Mouse (Mus musculus) gastrocnemius, postnatal 14 days (tissue): ENCODE data around the gene Ccdc162. TPM values are rescaled to one million over a fixed set of nuclear protein-coding genes. Genes with fewer than 3 reads are reported as not detected.

Experiments
- DNase-seq: peaks from one replicate; pipeline ENCODE4 v3.0.0; 2021; ENCODE audit warnings: mixed read lengths
- intact Hi-C: fragments of 180-260 bp; cut with DNase I; formaldehyde crosslinking; loops from one replicate; pipeline ENCODE4 v1.15.1; 2025; ENCODE audit warnings: low total_unique reads
- long read RNA-seq, 2 experiments: library from polyadenylated mRNA; stranded (forward); transcript quantifications; one replicate each; pipeline ENCODE4 v2.0.0; 2021
- total RNA-seq, 2 experiments: library from RNA; stranded (reverse); gene quantifications; 2 replicates each; pipeline ENCODE4 v1.2.3; 2021

The Ccdc162 gene
- under 1 TPM; 0.64 to 0.66 TPM for total RNA-seq
- long read RNA-seq, experiment 1 = 0 reads
- long read RNA-seq, experiment 2 = 0 reads

DNA sequence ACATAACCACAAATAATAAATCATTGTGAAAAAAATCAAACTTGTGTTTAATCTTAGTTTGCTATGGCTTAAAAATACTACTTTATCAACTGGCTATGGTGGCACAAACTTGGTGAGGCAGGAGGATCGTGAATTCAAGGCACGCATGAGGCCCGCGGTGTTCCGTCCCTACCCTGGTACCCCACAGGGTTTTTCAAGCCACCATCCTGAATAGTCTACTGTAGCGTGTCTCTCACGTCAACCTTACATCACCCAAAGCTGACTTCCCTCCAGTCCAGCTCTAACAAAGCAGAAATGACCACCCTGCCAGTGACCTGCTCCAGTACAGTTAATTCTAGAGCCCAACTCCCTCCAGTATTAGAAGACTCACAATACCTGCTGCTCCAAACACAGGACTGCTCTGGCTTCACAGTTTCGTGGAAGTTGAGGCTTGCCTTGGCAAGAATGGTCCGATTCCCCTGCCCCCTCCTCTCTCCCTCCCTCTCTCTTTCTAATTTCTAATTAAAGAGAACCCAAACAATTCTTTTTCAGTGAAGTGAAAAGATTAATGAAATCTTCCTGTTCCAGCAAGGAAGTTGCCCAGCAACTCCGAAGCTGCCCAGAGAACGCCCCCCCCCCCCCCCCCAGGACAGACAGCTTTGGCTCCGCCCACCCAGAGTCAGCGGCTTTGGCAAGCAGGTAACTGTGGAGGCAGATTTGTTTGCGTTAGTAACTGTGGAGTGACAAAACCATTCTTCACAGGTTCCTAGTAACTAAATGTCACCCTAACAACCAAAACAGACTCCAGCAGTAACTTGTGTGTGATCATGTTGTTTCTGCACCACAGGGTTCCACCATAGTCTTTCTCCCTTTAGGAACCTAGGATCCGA lies at the start of gene Ccdc162:
TSS of gene Ccdc162 (minus strand) at position 606 of the 869 bp plus-strand sequence.
- intact Hi-C loops = no loop called here
- DNase-seq = no peak

DNA sequence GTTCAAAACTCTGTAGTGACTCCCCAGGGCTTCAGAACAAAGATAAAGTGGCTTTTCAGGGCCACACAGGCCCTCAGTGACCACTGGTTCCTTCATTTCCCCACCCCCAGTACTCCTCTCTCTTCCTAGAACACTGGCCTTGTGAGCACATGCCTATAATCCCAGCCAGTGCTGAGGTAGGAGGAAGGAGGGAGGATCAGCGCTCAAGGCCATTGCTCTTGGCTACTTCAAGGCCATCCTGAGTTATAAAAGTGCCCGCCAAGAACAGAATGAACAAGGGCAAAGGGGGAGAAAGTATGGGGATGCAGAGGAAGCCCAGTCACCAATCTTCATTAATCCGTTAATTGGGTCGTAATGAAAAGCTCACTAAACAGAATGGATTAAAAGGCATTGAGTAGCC lies 49.2 kb upstream of the Ccdc162 start:
- DNase-seq = no peak
- intact Hi-C loops = no loop called here

DNA sequence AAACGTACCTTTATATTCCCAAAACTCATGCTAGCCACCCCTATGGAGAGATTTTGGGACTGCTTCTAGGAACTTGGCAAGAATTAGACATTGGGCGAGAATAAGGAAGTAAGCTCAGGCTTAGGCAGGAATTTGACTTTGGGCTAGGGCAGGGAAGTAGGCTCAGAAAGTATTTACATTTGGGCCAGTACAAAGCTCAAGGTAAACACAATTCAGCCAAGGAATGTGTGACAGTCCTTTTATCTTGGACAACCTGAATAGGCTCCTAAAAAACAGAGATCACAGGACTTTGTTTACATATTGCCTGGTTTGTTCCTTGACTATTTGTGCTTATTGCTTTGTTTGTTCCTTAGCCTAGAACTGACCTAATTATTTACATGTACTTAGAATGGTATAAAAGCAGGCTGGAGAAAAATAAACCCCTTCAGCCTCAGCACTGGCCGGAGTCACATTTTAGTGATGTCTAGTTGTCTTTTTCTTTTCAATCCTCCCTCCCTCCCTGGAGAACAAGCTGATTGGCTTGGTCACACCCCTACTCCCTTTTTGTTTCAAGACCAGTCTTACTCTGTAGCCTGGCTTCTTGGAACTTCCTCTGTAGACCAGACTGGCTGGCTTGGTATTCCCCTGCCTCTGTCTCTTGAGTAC lies 47.4 kb upstream of the Ccdc162 start:
- intact Hi-C loops = no loop called here
- DNase-seq = no peak

DNA sequence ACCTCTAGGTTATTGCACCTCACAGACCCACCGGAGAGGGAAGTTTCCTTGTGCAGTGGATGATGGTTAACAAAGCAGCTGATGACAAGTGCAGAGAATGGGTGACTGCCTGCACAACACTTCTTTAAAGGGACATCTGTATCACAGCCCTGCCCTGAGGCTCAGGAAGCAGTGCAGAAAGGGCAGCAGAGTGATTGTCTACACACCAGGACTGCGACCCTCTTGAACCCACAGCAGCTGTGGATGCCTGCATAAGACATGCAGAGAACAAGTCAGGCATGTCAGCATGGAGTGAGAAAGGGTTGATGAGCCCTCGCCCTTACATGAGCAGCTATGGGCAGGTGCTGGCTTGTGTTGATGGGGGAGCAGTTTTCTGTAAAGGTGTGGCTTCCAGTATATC lies 44.4 kb upstream of the Ccdc162 start:
- intact Hi-C loops = no loop called here
- no peak for DNase-seq

DNA sequence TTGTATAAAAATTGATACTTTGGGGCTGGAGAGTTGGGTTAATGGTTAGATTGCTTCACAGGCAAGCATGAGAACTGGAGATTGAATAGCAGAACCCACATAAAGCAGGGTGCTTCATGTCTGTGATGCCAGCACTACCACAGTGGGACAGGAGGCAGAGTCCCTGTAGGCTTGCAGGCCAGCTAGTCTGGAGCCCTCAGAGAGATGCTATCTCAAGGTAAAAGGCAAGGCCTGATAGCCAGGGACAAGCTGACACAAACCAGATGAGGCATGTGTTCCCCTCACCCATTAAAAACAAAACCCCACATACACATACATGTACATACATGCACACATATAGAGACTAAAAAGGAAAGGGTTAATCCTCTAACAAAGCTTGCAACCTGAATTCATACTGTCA lies 41.6 kb upstream of the Ccdc162 start:
- DNase-seq = no peak
- intact Hi-C loops = no loop called here

DNA sequence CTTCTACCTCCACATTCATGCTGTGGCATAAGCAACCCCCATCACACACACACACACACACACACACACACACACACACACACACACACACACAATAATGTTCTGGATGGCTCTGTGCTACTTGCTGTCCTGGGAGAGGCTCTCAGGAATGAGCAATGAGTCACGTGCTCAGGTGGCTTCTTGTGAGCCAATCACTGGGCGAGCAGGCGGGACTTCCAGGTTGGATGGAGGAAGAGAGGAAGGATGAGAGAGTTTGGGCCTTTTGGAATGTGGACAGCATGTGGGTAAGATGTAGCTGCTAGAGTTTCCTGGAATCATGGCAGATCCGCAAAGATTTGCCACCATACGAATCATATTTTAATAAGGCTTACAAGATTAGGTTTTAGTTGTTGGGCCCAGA lies 40.8 kb upstream of the Ccdc162 start:
- intact Hi-C loops = no loop called here
- DNase-seq = no peak

DNA sequence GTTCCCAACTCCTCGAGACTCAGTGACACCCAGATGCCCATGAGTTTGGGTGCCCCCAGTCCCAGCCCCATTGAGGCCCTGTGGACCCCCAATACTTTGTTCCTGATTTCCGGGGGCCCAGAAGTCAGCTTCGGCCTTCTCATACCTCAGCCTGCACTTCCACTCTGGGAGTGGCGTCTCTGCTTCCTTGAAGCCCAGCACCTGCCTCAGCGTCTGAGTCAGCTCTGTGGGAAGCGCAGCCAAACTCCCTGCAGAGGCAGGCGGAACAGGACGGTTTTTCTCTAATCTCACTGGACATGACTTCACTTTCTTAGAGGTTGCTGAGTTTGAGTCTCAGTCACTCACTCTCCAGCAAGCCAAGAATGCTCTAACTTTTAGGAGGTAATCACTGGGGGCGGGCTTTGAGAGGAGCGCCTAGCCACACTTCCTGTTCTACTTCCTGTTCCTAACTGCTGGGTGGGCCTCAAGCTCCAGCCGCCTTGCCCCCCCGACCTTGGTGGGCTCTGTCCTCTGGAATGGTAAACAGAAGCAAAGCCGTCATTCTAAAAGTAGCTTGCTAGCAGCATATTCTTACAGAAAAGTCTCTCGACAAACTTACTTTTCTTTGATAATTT lies 35.5 kb upstream of the Ccdc162 start:
- DNase-seq = no peak
- intact Hi-C loops = no loop called here

DNA sequence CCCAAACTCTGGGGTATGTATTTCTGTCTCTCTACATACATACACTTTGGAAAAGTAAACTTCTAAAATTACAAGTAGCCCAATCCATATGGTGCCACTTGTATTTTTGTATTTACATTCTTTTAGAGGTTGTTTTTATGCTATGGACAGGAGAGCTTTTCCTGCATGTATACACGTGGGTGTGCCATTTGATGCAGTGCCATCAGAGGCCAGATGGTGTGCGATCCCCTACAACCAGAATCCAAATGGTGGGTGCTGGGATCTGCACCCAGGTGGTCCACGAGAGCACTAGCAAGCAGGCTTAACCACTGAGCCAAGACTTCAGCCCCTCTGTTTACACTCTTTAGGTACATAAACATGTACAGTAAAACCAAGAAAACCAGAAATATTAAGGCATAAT lies 32.9 kb upstream of the Ccdc162 start:
- intact Hi-C loops = no loop called here
- DNase-seq = no peak

DNA sequence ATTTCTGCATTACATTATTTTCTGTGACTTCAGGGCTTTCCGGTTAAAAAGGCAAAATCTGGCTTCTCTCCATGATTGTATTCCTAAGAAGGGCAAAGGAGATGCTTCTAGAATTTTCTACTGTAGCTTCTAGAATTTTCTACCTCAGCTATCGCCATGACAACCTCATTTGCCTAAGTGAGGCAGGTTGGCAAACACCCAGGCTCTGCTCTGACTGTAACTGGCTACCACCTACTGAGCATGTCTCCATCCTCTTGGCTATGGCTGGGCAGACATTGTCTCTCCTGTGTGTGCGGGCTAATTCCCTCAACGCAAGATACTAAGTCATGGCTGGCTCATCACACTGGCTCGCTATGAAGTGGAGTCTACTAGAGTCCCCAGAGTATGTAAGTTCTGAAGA lies 30.1 kb upstream of the Ccdc162 start:
- intact Hi-C loops = no loop called here
- no peak for DNase-seq

DNA sequence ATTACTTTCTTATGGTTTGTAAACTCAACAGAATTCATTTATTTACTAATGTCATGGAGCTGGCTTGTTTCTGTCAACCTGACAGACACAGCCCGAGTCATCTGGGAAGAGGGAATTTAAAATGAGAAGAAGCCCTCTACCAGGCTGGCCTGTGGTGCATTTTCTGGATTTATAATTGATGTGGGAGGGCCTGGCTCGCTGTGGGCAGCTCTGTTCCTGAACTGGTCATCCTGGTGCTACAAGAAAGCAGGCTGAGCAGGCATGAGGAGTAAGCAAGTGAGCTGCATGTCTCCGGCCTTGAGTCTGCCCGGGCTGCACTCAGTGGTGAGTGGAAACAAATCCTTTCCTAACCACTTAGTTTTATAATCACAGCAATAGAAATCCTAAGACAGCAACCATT lies 27.6 kb upstream of the Ccdc162 start:
- DNase-seq = no peak
- intact Hi-C loops = no loop called here

DNA sequence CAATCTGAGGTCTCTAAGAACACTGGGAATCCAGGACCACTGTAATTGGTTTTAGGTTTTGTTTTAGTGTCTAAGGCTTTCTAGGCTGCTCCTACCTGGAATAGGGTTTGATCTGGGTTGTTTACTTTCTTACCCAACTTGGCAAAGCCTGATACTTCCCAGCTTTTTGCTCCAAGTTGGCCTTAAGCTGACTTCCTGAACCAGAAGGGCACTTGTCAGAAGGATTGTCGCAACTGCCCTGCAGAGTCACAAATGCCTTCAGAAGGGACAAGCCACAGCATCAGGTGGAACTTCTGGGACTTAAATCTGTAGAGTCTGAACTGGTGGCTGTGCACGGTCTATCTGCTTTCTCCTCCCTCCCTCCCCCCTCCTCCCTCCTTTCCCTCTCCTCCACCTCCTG lies 23.8 kb upstream of the Ccdc162 start:
- intact Hi-C loops = no loop called here
- no peak for DNase-seq

DNA sequence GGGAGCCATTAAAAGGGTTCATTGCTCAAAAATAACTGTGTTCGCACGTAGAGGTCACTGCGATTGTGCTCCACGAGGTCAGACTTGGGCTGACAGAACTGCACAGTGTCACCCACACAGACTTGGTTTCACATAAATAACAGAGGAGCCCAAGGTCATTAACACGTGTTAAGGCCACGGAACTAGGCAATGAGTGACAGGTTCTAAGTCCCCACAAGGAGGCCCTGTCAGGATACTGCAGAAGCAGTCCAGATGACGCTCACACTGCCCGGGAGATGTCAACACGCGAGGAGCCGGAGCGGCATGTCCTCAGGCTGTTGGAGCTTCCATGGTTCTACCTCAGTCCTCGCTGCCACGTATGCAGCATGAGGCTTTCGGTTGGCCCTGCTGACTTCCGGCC lies 20.8 kb upstream of the Ccdc162 start:
- intact Hi-C loops = no loop called here
- DNase-seq = no peak

DNA sequence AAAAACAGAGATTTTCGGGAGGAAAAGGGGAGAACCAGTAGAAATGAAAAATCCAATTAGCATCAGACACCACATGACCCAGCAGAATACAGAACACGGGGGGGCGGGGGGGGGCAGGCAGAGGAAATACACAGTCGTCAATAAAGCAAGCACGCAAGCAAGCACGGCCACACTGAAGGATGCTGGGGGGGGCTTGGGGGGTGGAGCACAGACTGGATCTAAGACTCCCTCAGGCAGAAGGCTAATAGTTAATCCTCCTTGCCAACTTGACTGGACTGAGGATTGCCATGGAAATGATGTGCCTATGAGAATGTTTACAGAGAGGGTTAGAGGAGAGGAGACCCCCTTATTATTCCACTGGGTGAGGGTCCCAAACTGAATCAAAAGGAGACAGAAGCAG lies 19.0 kb upstream of the Ccdc162 start:
- intact Hi-C loops = no loop called here

DNA sequence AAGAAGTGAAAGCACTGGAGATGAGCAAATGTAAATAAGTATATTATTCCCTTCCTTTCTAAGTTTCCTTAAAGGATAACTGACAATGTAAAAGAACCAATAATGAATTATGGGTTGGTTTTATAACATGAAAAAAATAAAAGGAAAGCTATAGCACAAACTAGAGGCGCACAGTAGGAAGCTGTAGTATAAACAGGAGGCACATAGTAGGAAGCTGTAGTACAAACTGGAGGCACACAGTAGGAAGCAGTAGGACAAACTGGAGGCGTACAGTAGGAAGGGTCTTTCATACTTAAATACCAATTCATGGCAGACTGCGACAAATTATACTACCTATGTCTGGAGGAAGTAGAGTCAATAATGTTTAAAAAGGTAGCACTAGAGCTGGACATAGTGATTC lies 16.8 kb upstream of the Ccdc162 start:
- no peak for DNase-seq
- intact Hi-C loops = no loop called here

More for the DNA sequence above, 19.0 kb upstream of the Ccdc162 start:
- no peak for DNase-seq

DNA sequence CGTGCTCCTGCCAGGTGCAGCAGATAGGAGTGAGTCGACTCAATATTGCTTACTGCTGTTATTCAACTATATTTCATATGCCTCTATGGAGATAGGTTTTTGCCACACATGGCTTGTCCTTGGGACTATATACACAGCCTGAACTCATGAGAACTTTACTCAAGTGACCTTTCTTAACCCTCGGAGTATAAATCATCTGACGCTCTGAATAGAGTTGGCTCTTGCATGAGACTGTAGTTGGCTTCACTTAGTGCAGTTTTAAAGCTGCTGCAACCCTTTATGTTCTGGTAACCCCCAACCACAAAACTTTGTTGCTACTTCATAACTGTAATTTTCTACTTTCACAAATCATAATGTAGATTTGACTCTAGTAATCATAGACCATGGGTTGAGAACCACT lies 15.5 kb upstream of the Ccdc162 start:
- no peak for DNase-seq
- intact Hi-C loops = no loop called here

DNA sequence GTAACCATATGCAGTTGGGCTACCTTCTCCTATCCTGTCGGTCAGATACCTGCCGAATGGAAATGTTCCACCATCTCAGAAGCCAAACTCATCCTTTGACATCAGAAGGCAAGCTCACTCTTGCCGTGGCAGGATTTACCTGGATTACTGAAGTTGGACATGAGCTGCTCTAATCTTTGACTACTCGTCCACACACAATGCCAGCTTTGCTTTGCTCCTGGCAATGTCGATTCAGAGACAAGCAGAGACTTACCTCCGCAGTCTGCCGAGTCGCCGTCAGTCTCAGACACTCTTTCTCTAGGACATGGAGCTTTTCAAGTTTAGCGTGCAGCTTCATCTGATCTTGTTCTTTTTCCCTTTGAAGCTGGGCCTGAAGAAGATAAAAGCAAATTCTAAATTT lies 14.3 kb upstream of the Ccdc162 start:
- DNase-seq = no peak
- intact Hi-C loops = no loop called here

DNA sequence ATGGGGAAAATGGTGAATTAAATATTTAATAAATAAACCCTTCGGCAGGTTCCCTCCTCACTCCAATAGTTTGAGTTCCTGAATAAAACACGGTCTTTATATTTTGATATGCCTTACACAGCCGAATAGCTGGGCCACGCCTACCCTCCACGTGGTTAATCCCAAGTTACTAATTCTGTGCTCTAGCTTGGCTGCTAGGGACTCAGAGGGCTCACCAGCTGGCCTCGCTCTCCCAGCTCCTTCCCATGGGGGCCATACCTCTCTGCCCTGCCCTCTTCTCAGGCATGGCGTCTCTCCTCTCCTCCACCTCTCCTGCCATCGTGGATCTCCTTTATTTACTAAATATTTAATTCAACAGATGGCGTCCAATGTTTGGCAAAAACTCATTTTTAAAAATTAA lies 9.8 kb upstream of the Ccdc162 start:
- no peak for DNase-seq
- intact Hi-C loops = no loop called here

DNA sequence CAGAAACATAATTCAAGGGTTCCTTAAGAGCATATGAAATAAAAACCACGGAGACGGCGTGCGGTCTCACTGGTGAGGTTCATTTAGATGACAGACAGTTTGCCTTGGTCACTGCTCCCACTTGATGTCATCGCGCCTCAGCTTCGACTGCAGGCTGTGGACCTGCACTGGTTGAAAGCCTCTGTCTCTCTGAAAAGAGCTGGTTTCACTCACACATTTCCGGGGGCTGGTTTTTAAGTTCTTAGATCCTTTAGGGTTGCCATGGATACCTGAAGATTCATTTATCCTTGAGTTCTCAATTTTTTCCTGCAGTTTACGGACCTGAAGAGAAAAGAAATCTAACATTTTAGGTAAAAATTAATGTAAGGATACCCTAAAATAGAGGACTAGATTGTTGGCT lies 3.2 kb upstream of the Ccdc162 start:
- DNase-seq = no peak
- intact Hi-C loops = no loop called here

DNA sequence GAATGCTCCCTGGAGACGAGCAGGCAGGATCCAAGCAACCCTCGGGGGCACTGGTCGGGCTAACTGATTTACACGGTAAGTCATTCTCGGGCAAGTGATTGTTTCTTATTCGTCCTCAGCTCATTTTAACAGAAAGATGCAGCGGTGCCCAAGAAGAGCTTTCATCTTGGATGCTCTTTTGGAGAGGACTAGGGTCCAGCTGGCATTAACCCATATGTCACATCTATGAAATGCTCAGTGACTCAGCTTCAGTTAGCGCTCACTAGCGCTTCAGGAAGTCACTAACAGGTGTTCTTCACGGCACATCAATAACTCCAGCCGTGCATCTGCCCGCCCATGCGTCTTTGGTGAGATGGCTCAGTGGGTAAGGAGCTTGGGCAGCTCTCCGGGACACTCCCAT lies 877 bp downstream of the Ccdc162 start:
- intact Hi-C loops = no loop called here
- DNase-seq = no peak

DNA sequence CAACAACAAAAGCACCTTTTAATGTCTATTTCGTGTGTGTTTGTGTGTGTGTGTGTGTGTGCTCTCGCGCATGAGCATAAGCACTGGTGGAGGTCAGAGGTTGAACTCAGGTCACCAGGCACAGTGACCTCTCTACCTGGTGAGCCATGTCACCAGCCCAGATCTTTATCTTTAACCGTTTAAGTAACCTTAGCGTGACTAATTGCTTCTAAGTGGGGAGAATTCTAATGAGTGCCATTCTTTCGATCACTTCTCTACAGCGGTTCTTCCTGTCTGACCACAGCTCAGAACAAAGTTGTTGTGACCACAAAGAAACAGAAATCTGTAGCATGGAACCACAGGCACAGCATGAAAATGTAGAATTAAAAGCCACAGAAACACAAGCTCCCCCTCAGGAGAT lies 5.0 kb downstream of the Ccdc162 start:
- no peak for DNase-seq

DNA sequence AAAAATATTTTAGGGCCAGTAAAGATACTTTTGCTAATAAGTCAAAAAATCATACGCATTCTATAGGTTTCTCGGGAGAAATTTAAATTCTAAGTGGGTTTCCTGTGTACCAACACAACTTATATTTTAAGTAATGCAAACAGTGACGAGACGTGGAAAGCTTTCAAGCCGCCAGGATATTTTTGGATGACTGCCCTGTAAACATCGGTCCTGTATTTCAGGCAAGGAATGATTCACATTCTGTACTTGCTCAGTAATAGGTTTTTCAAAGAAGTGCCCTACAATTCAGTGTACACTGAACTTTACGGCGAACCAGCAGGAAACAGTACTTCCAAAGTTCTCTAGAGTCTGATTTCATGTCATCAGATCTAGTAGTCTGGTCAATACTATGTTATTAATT lies 5.7 kb downstream of the Ccdc162 start:
- intact Hi-C loops = no loop called here
- DNase-seq = no peak

More for the DNA sequence above, 5.0 kb downstream of the Ccdc162 start:
- intact Hi-C loops = no loop called here
